Mouse (Mus musculus): ENCODE measurements at regions not wholly inside any gene's neighbourhood (a gene's known extent, or its start where the extent isn't known, plus 50 kb on each side); places are given as distances from the start of the nearest gene placed in this dataset.
A peak's percentile ranks its signal among the peaks of the same experiment; 100 is the strongest.

- peak; percentile 71 for DNase-seq (ENCODE audit: low read depth)
Observed at GRCm38 (mm10) chr16:20800038-20800437, 65.7 kb upstream of the Thpo start.

- DNase-seq (ENCODE audit: low read depth): no peak
Observed at GRCm38 (mm10) chr16:20798115-20798514, 63.8 kb upstream of the Thpo start.

GRCm38 (mm10) chr16:20794721-20795120 is 60.4 kb upstream of the Thpo start:
- peak; percentile 24 for DNase-seq (ENCODE audit: low read depth)
